Mouse (Mus musculus) heart, postnatal 36 days (tissue): ENCODE data around the gene Ccdc27. TPM values are rescaled to one million over a fixed set of nuclear protein-coding genes. Genes with fewer than 3 reads are reported as not detected.

Experiments
- total RNA-seq, 2 experiments: library from RNA; stranded (reverse); gene quantifications; 2 replicates each; pipeline ENCODE4 v1.2.3; 2021

The Ccdc27 gene
- total RNA-seq, 2 experiments from 2014 or later, result not detected

Other genes with a start within 250 kb of the Ccdc27 start
- gene A430005L14Rik, start 85.4 kb downstream of the Ccdc27 start, total RNA-seq, result 10 to 100 TPM; 14.0 to 15.4 TPM
- 1 to 10 TPM; 3.7 to 4.4 TPM for gene Dffb, start 67.6 kb downstream of the Ccdc27 start, total RNA-seq
- 10 to 100 TPM; 28.0 to 29.6 TPM for gene Cep104, start 67.5 kb downstream of the Ccdc27 start, total RNA-seq
- 10 to 100 TPM; 30.6 to 33.1 TPM for gene Lrrc47, start 30.9 kb downstream of the Ccdc27 start, total RNA-seq
- 1 to 10 TPM; 5.9 to 7.0 TPM for gene Smim1, start 16.4 kb downstream of the Ccdc27 start, total RNA-seq
- not detected for gene Trp73, start 97.5 kb upstream of the Ccdc27 start, total RNA-seq
- gene Wrap73, start 99.7 kb upstream of the Ccdc27 start, total RNA-seq, result 10 to 100 TPM; 10.8 to 15.0 TPM
- gene Tprgl, start 118.0 kb upstream of the Ccdc27 start, total RNA-seq, result 100 to 1,000 TPM; 132 to 136 TPM
- gene Megf6, start 128.1 kb upstream of the Ccdc27 start, total RNA-seq, result 1 to 10 TPM; 5.4 to 8.0 TPM